Mouse (Mus musculus) liver, embryonic 13.5 days (tissue): ENCODE data around the gene Cacna2d1. TPM values are rescaled to one million over a fixed set of nuclear protein-coding genes. Genes with fewer than 3 reads are reported as not detected.

Experiments
- ATAC-seq: fragments of 200-750 bp; cut with Nextera tagmentation; 2 replicates; pipeline ENCODE4 v1.8.0; 2017; ENCODE audit warnings: low read depth, mild to moderate bottlenecking, moderate number of reproducible peaks, moderate library complexity
- DNase-seq: peaks from one replicate; pipeline ENCODE4 v3.0.0; 2022
- H3K27ac ChIP-seq: fragments of 300-500 bp; sonication (generic); 2 replicates; pipeline ENCODE4 v1.5.1; 2015; ENCODE audit warnings: moderate library complexity, mild to moderate bottlenecking, inconsistent platforms
- H3K27me3 ChIP-seq: fragments of 300-500 bp; sonication (generic); 2 replicates; pipeline ENCODE4 v1.6.1; 2015; ENCODE audit warnings: mild to moderate bottlenecking, inconsistent platforms
- H3K36me3 ChIP-seq: fragments of 300-500 bp; sonication (generic); 2 replicates; pipeline ENCODE4 v1.6.1; 2015; ENCODE audit warnings: mild to moderate bottlenecking, inconsistent platforms
- H3K4me1 ChIP-seq: fragments of 300-500 bp; sonication (generic); replicated peaks from 2 replicates; pipeline ENCODE4 v1.6.1; 2015; ENCODE audit warnings: inconsistent platforms
- H3K4me2 ChIP-seq: fragments of 300-500 bp; sonication (generic); 2 replicates; pipeline ENCODE4 v1.6.1; 2015; ENCODE audit warnings: inconsistent platforms, mild to moderate bottlenecking, moderate library complexity
- H3K4me3 ChIP-seq: fragments of 300-500 bp; sonication (generic); replicated peaks from 2 replicates; pipeline ENCODE4 v1.5.1; 2015; ENCODE audit warnings: mild to moderate bottlenecking, inconsistent platforms
- H3K9ac ChIP-seq: fragments of 300-500 bp; sonication (generic); 2 replicates; pipeline ENCODE4 v1.6.1; 2015; ENCODE audit warnings: mild to moderate bottlenecking, inconsistent platforms
- H3K9me3 ChIP-seq: fragments of 300-500 bp; sonication (generic); replicated peaks from 2 replicates; pipeline ENCODE4 v1.6.1; 2016; ENCODE audit warnings: inconsistent platforms
- WGBS: fragments of 180-500 bp; shearing (Covaris S2); methylation state at CpG from one replicate; pipeline ENCODE4 v1.1.7; 2015; ENCODE audit not compliant: insufficient replicate concordance; 5-methylcytosine and 5-hydroxymethylcytosine counted together
- polyA plus RNA-seq: library from polyadenylated mRNA; unstranded; fragments of >200 nt; fragmentation: Nextera tagmentation; extraction: Ambion mirVana; gene quantifications from 2 replicates; pipeline ENCODE4 v1.2.1, GENCODE M21; 2015

Cacna2d1 gene
- polyA plus RNA-seq, 1 experiment from 2014 or later: 0.73 TPM

GRCm38 (mm10) chr5:16014392-16014791 lies 79.9 kb downstream of the Cacna2d1 start:
- Histone ChIP-seq H3K4me3 (no peak overlapping the region), H3K9me3 (no peaks in the 10 kb centered on the region), H3K9ac (no peak overlapping the region), H3K27me3 (no peaks in the 10 kb centered on the region), H3K4me2 (no peak overlapping the region), H3K36me3 (no peaks in the 10 kb centered on the region), H3K27ac (no peak overlapping the region), H3K4me1 (no peaks in the 10 kb centered on the region)
- 63% methylated on average over 2 of the region's 2 CpGs for WGBS
- ATAC-seq (no peak), DNase-seq (no peak)

GRCm38 (mm10) chr5:16024626-16025417 lies 90.3 kb downstream of the Cacna2d1 start:
- Histone ChIP-seq H3K27ac (no peak overlapping the region), H3K27me3 (no peaks in the 10 kb centered on the region), H3K4me1 (no peaks in the 10 kb centered on the region), H3K4me3 (no peak overlapping the region), H3K36me3 (no peaks in the 10 kb centered on the region), H3K4me2 (no peak overlapping the region), H3K9me3 (no peaks in the 10 kb centered on the region), H3K9ac (no peak overlapping the region)
- no peak for DNase-seq
- 54% methylated on average over 4 of the region's 4 CpGs for WGBS
- ATAC-seq: no peak

GRCm38 (mm10) chr5:16028881-16029280 lies 94.4 kb downstream of the Cacna2d1 start:
- H3K27me3 ChIP-seq: no peaks in the 10 kb centered on the region
- H3K4me1 ChIP-seq: no peaks in the 10 kb centered on the region
- H3K9me3 ChIP-seq: no peaks in the 10 kb centered on the region
- no peak overlapping the region for H3K4me3 ChIP-seq
- no peak overlapping the region for H3K27ac ChIP-seq
- DNase-seq (no peak), ATAC-seq (no peak)
- no peak overlapping the region for H3K4me2 ChIP-seq
- H3K36me3 ChIP-seq: no peaks in the 10 kb centered on the region
- WGBS: 71% methylated on average over 6 of the region's 6 CpGs
- H3K9ac ChIP-seq: no peak overlapping the region

GRCm38 (mm10) chr5:16029481-16029880 lies 95.0 kb downstream of the Cacna2d1 start:
- 51% methylated on average over 5 of the region's 5 CpGs for WGBS
- H3K9ac ChIP-seq: no peak overlapping the region
- ATAC-seq (no peak), DNase-seq (no peak)
- H3K4me3 ChIP-seq: no peak overlapping the region
- H3K36me3 ChIP-seq: no peaks in the 10 kb centered on the region
- no peak overlapping the region for H3K4me2 ChIP-seq
- H3K27ac ChIP-seq: no peak overlapping the region
- H3K9me3 ChIP-seq: no peaks in the 10 kb centered on the region
- H3K27me3 ChIP-seq: no peaks in the 10 kb centered on the region
- H3K4me1 ChIP-seq: no peaks in the 10 kb centered on the region

GRCm38 (mm10) chr5:16033569-16033968 lies 99.1 kb downstream of the Cacna2d1 start:
- no peak overlapping the region for H3K27ac ChIP-seq
- no peaks in the 10 kb centered on the region for H3K36me3 ChIP-seq
- no peak overlapping the region for H3K9ac ChIP-seq
- no peaks in the 10 kb centered on the region for H3K9me3 ChIP-seq
- no peaks in the 10 kb centered on the region for H3K27me3 ChIP-seq
- ATAC-seq (no peak), DNase-seq (no peak)
- no peak overlapping the region for H3K4me2 ChIP-seq
- no peaks in the 10 kb centered on the region for H3K4me1 ChIP-seq
- no peak overlapping the region for H3K4me3 ChIP-seq
- WGBS: 75% methylated on average over 1 of the region's 1 CpGs

GRCm38 (mm10) chr5:16035259-16035658 lies 100.8 kb downstream of the Cacna2d1 start:
- H3K9me3 ChIP-seq: no peaks in the 10 kb centered on the region
- ATAC-seq (no peak), DNase-seq (no peak)
- no peak overlapping the region for H3K4me2 ChIP-seq
- no peak overlapping the region for H3K4me3 ChIP-seq
- H3K27me3 ChIP-seq: no peaks in the 10 kb centered on the region
- WGBS: 54% methylated on average over 1 of the region's 1 CpGs
- H3K4me1 ChIP-seq: no peaks in the 10 kb centered on the region
- H3K36me3 ChIP-seq: no peaks in the 10 kb centered on the region
- no peak overlapping the region for H3K27ac ChIP-seq
- no peak overlapping the region for H3K9ac ChIP-seq

GRCm38 (mm10) chr5:16045147-16045878 lies 110.8 kb downstream of the Cacna2d1 start:
- WGBS: 59% methylated on average over 6 of the region's 6 CpGs
- DNase-seq: no peak
- ATAC-seq: no peak

GRCm38 (mm10) chr5:16047452-16048191 lies 113.1 kb downstream of the Cacna2d1 start:
- WGBS: 56% methylated on average over 10 of the region's 10 CpGs
- DNase-seq (no peak), ATAC-seq (no peak)
- no peaks in the 10 kb centered on the region for H3K27me3 ChIP-seq
- no peak overlapping the region for H3K4me3 ChIP-seq
- no peak overlapping the region for H3K4me2 ChIP-seq
- H3K36me3 ChIP-seq: no peaks in the 10 kb centered on the region
- H3K4me1 ChIP-seq: no peaks in the 10 kb centered on the region
- H3K9ac ChIP-seq: no peak overlapping the region
- no peaks in the 10 kb centered on the region for H3K9me3 ChIP-seq
- H3K27ac ChIP-seq: no peak overlapping the region

More at GRCm38 (mm10) chr5:16045147-16045878, 110.8 kb downstream of the Cacna2d1 start:
- Histone ChIP-seq H3K9me3 (no peaks in the 10 kb centered on the region), H3K9ac (no peak overlapping the region), H3K36me3 (no peaks in the 10 kb centered on the region), H3K4me3 (no peak overlapping the region), H3K4me1 (no peaks in the 10 kb centered on the region), H3K27ac (no peak overlapping the region), H3K27me3 (no peaks in the 10 kb centered on the region), H3K4me2 (no peak overlapping the region)

GRCm38 (mm10) chr5:16056795-16057194 lies 122.3 kb downstream of the Cacna2d1 start:
- 68% methylated on average over 2 of the region's 2 CpGs for WGBS
- no peak overlapping the region for H3K27ac ChIP-seq

GRCm38 (mm10) chr5:16062773-16063172 lies 128.3 kb downstream of the Cacna2d1 start:
- no peak for ATAC-seq
- no peak overlapping the region for H3K4me3 ChIP-seq
- 48% methylated on average over 5 of the region's 5 CpGs for WGBS
- H3K36me3 ChIP-seq: no peaks in the 10 kb centered on the region
- H3K27me3 ChIP-seq: no peaks in the 10 kb centered on the region
- no peaks in the 10 kb centered on the region for H3K9me3 ChIP-seq
- no peak overlapping the region for H3K27ac ChIP-seq
- H3K9ac ChIP-seq: no peak overlapping the region
- DNase-seq: no peak
- H3K4me2 ChIP-seq: no peak overlapping the region
- H3K4me1 ChIP-seq: no peaks in the 10 kb centered on the region

More at GRCm38 (mm10) chr5:16056795-16057194, 122.3 kb downstream of the Cacna2d1 start:
- no peak for ATAC-seq
- H3K4me1 ChIP-seq: no peaks in the 10 kb centered on the region
- DNase-seq: no peak
- H3K9me3 ChIP-seq: no peaks in the 10 kb centered on the region
- H3K4me2 ChIP-seq: no peak overlapping the region
- no peak overlapping the region for H3K4me3 ChIP-seq
- H3K27me3 ChIP-seq: no peaks in the 10 kb centered on the region
- no peak overlapping the region for H3K9ac ChIP-seq
- no peaks in the 10 kb centered on the region for H3K36me3 ChIP-seq

GRCm38 (mm10) chr5:16063273-16063672 lies 128.8 kb downstream of the Cacna2d1 start:
- Histone ChIP-seq H3K27ac (no peak overlapping the region), H3K9ac (no peak overlapping the region), H3K9me3 (no peaks in the 10 kb centered on the region), H3K36me3 (no peaks in the 10 kb centered on the region), H3K27me3 (no peaks in the 10 kb centered on the region), H3K4me2 (no peak overlapping the region), H3K4me1 (no peaks in the 10 kb centered on the region), H3K4me3 (no peak overlapping the region)
- no peak for DNase-seq
- ATAC-seq: no peak
